Mouse (Mus musculus) forebrain, embryonic 14.5 days (tissue): ENCODE measurements around the gene Nr1h5. TPM values are rescaled to one million over a fixed set of nuclear protein-coding genes. Genes with fewer than 3 reads are reported as not detected.

Experiments used
- ATAC-seq: fragments of 200-750 bp; cut with Nextera tagmentation; 2 replicates; pipeline ENCODE4 v1.8.0; 2017; ENCODE audit warnings: mild to moderate bottlenecking, moderate library complexity
- DNase-seq: peaks from one replicate; pipeline ENCODE4 v3.0.0-alpha.2; 2015; ENCODE audit warnings: low spot score
- H3K27ac ChIP-seq: fragments of 300-500 bp; sonication (generic); 2 replicates; pipeline ENCODE4 v1.5.1; 2014; ENCODE audit warnings: low read depth, mild to moderate bottlenecking, control low read depth, low read length, moderate library complexity
- H3K27me3 ChIP-seq: fragments of 300-500 bp; sonication (generic); replicated peaks from 2 replicates; pipeline ENCODE4 v1.6.1; 2014; ENCODE audit warnings: low read length, control low read depth, mixed read lengths; ENCODE audit not compliant: control insufficient read depth, insufficient read depth
- H3K36me3 ChIP-seq: fragments of 300-500 bp; sonication (generic); 2 replicates; pipeline ENCODE4 v1.6.1; 2014; ENCODE audit warnings: low read length, control low read depth; ENCODE audit not compliant: control insufficient read depth, insufficient read depth
- H3K4me1 ChIP-seq: fragments of 300-500 bp; sonication (generic); 2 replicates; pipeline ENCODE4 v1.6.1; 2014; ENCODE audit warnings: antibody characterized with exemption, low read length, control low read depth; ENCODE audit not compliant: control insufficient read depth, insufficient read depth
- H3K4me2 ChIP-seq: fragments of 300-500 bp; sonication (generic); 2 replicates; pipeline ENCODE4 v1.6.1; 2014; ENCODE audit warnings: mild to moderate bottlenecking, control low read depth, low read length
- H3K4me3 ChIP-seq: fragments of 300-500 bp; sonication (generic); 2 replicates; pipeline ENCODE4 v1.5.1; 2014; ENCODE audit warnings: low read depth, low read length, control low read depth
- H3K9ac ChIP-seq: fragments of 300-500 bp; sonication (generic); 2 replicates; pipeline ENCODE4 v1.6.1; 2014; ENCODE audit warnings: mild to moderate bottlenecking, low read length, control low read depth, moderate library complexity
- H3K9me3 ChIP-seq: fragments of 300-500 bp; sonication (generic); replicated peaks from 2 replicates; pipeline ENCODE4 v1.6.1; 2016; ENCODE audit warnings: low read length, control low read depth, mixed read lengths; ENCODE audit not compliant: control insufficient read depth
- WGBS: fragments of 180-500 bp; shearing (Covaris S2); extraction: QIAGEN DNeasy Blood & Tissue Kit; methylation state at CpG from one replicate; pipeline ENCODE4 v1.1.7; 2014; 5-methylcytosine and 5-hydroxymethylcytosine counted together
- polyA plus RNA-seq: library from polyadenylated mRNA; unstranded; fragments of >200 nt; fragmentation: Nextera tagmentation; extraction: Ambion mirVana; gene quantifications from 2 replicates; pipeline ENCODE4 v1.2.1, GENCODE M21; 2014

Nr1h5 gene
- polyA plus RNA-seq, 1 experiment from 2014 or later = 0.09 TPM

DNA sequence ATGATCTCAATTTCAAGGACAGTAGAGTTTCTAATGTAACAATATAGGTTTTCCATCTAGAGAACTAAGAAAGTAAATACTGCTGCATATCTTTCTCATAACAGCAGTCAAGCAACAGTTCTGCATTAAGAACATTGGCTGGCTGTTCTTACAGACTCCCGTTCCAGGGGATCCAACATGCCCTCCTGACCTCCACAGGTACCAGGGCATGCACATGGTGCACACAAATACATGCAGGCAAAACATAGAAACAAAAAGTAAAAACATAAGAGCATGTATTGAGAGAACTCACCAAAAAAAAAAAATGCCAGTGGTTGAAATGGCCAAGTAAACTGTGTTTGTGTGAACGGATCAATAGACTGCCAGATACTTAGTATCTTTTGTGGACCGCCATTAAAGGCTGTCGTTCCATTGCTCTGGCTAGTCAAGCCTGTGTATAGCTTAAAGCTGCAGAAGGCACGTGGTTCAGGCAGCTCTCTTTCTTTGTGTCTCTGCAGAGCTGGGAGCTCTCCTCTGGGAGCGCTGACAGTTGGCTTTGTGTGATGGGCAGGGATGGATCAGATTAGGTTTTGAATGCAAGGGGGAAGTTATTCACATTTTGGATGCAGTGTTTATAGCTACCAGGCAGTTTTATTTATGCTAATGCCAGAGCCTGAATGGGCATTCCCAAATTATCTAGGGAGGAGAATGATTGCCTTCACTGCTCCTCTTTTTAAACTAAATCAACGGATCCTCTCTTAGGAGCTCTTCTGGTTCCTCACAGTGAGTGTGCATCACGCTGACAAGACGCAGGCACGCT lies 15.8 kb upstream of the Nr1h5 start:
- Histone ChIP-seq H3K4me3 (peak overlapping the region; percentile 6; the same call in 1 of the 2 replicates), H3K27me3 (no peaks in the 10 kb centered on the region), H3K9me3 (no peaks in the 10 kb centered on the region), H3K36me3 (no peaks in the 10 kb centered on the region), H3K4me2 (peak overlapping the region; percentile 47), H3K9ac (peak overlapping the region; percentile 61), H3K4me1 (0 out of 2 replicates have a peak, but pooled peaks cover 5% of the 10 kb centered on the region), H3K27ac (peak overlapping the region; percentile 86)
- WGBS = 5% methylated on average over 10 of the region's 10 CpGs
- ATAC-seq (peak; percentile 99), DNase-seq (peak; percentile 91)

- no peak overlapping the region for H3K4me2 ChIP-seq
- no peaks in the 10 kb centered on the region for H3K9me3 ChIP-seq
- 83% methylated on average over 4 of the region's 4 CpGs for whole genome bisulfite sequencing
- no peak for ATAC-seq
- no peaks in the 10 kb centered on the region for H3K36me3 ChIP-seq
- H3K4me3 ChIP-seq = no peak overlapping the region
- H3K9ac ChIP-seq = no peak overlapping the region
- H3K27ac ChIP-seq = no peak overlapping the region
- no peaks in the 10 kb centered on the region for H3K27me3 ChIP-seq
- DNase-seq = no peak
- H3K4me1 ChIP-seq = 0 out of 2 replicates have a peak, but pooled peaks cover 5% of the 10 kb centered on the region
Measured at GRCm38 (mm10) chr3:102976906-102977305, 13.0 kb upstream of the Nr1h5 start.

DNA sequence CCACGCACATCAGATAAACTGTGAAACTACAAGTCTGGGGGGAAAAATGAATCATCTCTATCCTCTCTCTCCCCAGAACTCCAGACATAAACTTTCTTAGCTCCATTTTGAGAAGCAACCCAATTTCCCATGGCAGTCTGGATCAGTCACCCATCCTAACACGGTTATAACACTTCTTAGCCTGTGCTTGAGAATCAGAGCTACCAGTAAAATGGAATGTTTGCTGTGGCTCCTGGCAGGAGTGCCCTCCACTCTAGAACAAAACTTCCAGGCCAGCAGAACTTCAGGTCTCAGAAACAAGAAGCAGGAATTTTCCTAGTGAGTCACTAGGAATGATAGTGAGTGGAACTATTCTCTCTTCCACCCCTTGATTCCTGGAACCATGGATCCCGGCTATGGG lies 6.6 kb upstream of the Nr1h5 start:
- Histone ChIP-seq H3K36me3 (no peaks in the 10 kb centered on the region), H3K27me3 (no peaks in the 10 kb centered on the region), H3K4me3 (no peak overlapping the region), H3K9me3 (no peaks in the 10 kb centered on the region), H3K27ac (no peak overlapping the region), H3K9ac (no peak overlapping the region), H3K4me1 (0 out of 2 replicates have a peak, but pooled peaks cover 3% of the 10 kb centered on the region), H3K4me2 (no peak overlapping the region)
- ATAC-seq = no peak
- no peak for DNase-seq
- 89% methylated on average over 3 of the region's 3 CpGs for WGBS

GRCm38 (mm10) chr3:102970067-102970466 lies 6.1 kb upstream of the Nr1h5 start:
- Histone ChIP-seq H3K27ac (no peak overlapping the region), H3K4me3 (no peak overlapping the region), H3K36me3 (no peaks in the 10 kb centered on the region), H3K4me1 (0 out of 2 replicates have a peak, but pooled peaks cover 3% of the 10 kb centered on the region), H3K9me3 (no peaks in the 10 kb centered on the region), H3K9ac (no peak overlapping the region), H3K27me3 (no peaks in the 10 kb centered on the region), H3K4me2 (no peak overlapping the region)
- WGBS = 36% methylated on average over 9 of the region's 9 CpGs
- DNase-seq (peak; percentile 15), ATAC-seq (0 out of 2 replicates have a peak, but pooled peaks have one; percentile 32)

DNA sequence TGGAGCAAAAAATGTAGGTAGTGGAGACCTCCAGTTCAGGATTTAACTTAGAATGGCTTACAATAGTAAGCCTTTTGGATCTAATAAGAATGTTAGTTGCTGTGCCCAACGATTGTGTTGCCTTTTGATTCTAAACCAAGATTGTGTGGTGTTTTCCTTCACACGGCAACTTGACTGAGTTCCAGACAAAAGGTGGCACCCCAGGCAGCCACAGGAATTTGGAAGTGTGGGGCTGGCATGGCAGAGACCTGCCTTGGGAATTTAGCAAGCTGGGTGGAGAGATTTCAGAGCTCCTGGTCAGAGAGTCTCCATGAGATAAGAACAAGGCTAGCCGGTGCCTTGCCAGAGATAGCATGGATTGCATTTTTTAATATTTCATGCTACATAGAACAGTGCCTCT lies 8.3 kb downstream of the Nr1h5 start:
- no peaks in the 10 kb centered on the region for H3K9me3 ChIP-seq
- no peaks in the 10 kb centered on the region for H3K4me1 ChIP-seq
- H3K9ac ChIP-seq = no peak overlapping the region
- WGBS = 55% methylated on average over 3 of the region's 3 CpGs
- H3K4me3 ChIP-seq = no peak overlapping the region
- no peak overlapping the region for H3K4me2 ChIP-seq
- ATAC-seq = no peak
- no peak for DNase-seq
- H3K27ac ChIP-seq = no peak overlapping the region
- H3K36me3 ChIP-seq = no peaks in the 10 kb centered on the region
- H3K27me3 ChIP-seq = no peaks in the 10 kb centered on the region

DNA sequence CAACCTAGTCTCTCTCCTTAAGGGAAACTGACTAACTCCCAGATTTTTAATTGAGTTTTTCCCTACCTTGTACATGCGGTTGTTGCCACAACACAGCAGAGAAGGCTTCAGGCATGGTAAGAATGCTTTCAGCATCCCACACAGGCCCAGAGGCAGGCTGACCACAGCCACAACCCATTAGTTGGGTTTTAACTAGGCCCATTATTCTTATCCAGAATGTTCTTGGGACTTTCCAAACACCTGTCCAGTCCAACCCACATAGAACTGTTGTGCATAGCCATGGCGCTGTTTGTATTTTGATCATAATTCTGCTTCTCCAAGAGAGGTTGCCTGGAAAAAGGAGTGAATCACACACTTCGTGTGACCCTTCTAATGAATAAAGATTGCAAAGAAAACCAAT lies 8.8 kb downstream of the Nr1h5 start:
- Histone ChIP-seq H3K9ac (no peak overlapping the region), H3K27ac (no peak overlapping the region), H3K9me3 (no peaks in the 10 kb centered on the region), H3K27me3 (no peaks in the 10 kb centered on the region), H3K4me1 (no peaks in the 10 kb centered on the region), H3K4me3 (no peak overlapping the region), H3K36me3 (no peaks in the 10 kb centered on the region), H3K4me2 (no peak overlapping the region)
- 84% methylated on average over 3 of the region's 3 CpGs for WGBS
- DNase-seq (no peak), ATAC-seq (no peak)

DNA sequence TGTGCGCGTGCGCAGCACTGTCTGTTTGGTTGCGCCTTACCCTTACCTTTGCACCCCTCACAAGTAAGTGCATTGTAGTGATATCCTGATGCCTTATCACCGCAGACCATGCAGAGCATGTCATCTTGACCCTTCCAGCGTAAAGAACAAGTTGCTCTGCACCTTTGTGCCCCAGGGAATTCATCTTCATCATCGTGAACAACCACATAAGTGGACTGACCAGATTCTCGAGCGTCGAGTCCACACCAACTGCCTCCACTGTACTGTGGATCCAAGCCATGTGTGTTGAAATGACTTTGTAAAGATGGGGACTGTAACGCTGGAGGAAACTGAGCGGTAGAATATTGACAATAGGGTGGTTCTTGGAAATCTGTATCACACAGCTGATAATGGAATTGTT lies 9.5 kb downstream of the Nr1h5 start:
- Histone ChIP-seq H3K9ac (no peak overlapping the region), H3K4me1 (no peaks in the 10 kb centered on the region), H3K27me3 (no peaks in the 10 kb centered on the region), H3K9me3 (no peaks in the 10 kb centered on the region), H3K36me3 (no peaks in the 10 kb centered on the region), H3K4me2 (no peak overlapping the region), H3K27ac (no peak overlapping the region), H3K4me3 (no peak overlapping the region)
- ATAC-seq (no peak), DNase-seq (no peak)
- WGBS = 94% methylated on average over 12 of the region's 12 CpGs

DNA sequence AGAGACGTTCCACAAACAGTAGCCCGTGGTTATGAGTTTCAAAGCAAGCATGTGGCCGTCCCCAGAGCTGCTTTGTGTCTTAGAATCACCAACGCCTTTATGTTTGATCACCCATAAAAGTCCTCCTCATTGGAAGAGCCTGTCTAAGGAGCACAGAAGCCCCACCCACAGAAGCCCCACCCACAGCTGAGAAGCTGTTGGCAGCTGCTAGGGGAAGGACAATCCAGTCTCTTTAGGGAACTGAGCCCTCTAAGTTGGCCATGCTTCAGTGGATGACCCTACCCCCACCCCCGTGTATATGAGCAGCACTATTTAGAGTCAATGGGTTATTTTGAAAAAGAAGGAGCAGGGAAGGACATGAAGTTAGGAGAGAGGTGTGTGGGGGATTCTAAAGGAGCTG lies 17.1 kb downstream of the Nr1h5 start:
- no peak overlapping the region for H3K4me2 ChIP-seq
- H3K4me3 ChIP-seq = no peak overlapping the region
- DNase-seq (no peak), ATAC-seq (no peak)
- WGBS = 42% methylated on average over 5 of the region's 5 CpGs
- H3K9me3 ChIP-seq = no peaks in the 10 kb centered on the region
- no peak overlapping the region for H3K27ac ChIP-seq
- H3K9ac ChIP-seq = no peak overlapping the region
- H3K36me3 ChIP-seq = no peaks in the 10 kb centered on the region
- no peaks in the 10 kb centered on the region for H3K4me1 ChIP-seq
- H3K27me3 ChIP-seq = no peaks in the 10 kb centered on the region

DNA sequence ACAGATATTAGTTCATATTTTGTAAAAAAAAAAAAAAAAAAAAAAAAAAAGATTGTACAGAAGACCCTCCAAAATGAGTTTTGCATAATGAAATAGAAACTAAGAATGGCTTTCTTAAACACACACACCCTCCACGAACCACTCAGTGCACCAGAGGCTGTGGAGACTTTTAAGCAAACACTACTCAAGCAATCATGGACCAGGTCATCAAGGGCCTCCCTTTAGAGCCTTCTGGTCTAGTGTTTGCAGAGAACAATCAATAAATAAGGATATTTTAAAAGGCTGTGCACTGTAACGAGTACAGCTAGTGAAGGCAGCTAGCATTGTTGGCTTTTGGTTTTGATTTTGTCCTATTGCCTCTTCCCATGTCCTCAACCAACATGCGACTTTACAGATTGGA lies 17.6 kb downstream of the Nr1h5 start:
- H3K4me1 ChIP-seq = no peaks in the 10 kb centered on the region
- no peaks in the 10 kb centered on the region for H3K9me3 ChIP-seq
- H3K9ac ChIP-seq = no peak overlapping the region
- no peak overlapping the region for H3K4me3 ChIP-seq
- ATAC-seq = no peak
- WGBS = 84% methylated on average over 3 of the region's 3 CpGs
- DNase-seq = no peak
- H3K36me3 ChIP-seq = no peaks in the 10 kb centered on the region
- H3K27me3 ChIP-seq = no peaks in the 10 kb centered on the region
- H3K4me2 ChIP-seq = no peak overlapping the region
- H3K27ac ChIP-seq = no peak overlapping the region
